Mouse (Mus musculus): ENCODE data around the gene Arhgap33. TPM values are rescaled to one million over a fixed set of nuclear protein-coding genes. Genes with fewer than 3 reads are reported as not detected.
A peak's percentile ranks its signal among the peaks of the same experiment; 100 is the strongest.

The Arhgap33 gene
- polyA plus RNA-seq (2015; fragmentation: Nextera tagmentation; extraction: Ambion mirVana), result 5.6 and 5.7 TPM in 2 replicates

- Histone ChIP-seq H3K27ac (ENCODE audit: low read length) (peak within 1 kb of the TSS; percentile 4; the same call in 1 of the 2 replicates), H3K36me3 (ENCODE audit: control insufficient read depth, insufficient read depth, low read length) (0 out of 2 replicates have a peak, but pooled peaks cover 4% of the 10 kb centered on the region), H3K4me1 (ENCODE audit: control insufficient read depth, insufficient read depth, low read length) (peaks cover 9% of the 10 kb centered on the region), H3K4me3 (replicated peaks; ENCODE audit: low read length) (peak within 1 kb of the TSS; percentile 78), H3K9me3 (replicated peaks; ENCODE audit: control insufficient read depth, low read length) (no peaks in the 10 kb centered on the region), H3K4me2 (ENCODE audit: low read depth, low read length) (peak within 1 kb of the TSS; percentile 73), H3K9ac (ENCODE audit: low read length) (peak within 1 kb of the TSS; percentile 80), H3K27me3 (ENCODE audit: control insufficient read depth, insufficient read depth, low read length) (no peaks in the 10 kb centered on the region)
- WGBS, result under 1% methylated on average over 74 of the region's 84 CpGs
- ATAC-seq (ENCODE audit: insufficient read depth, low FRiP score), result peak; percentile 95
Observed at GRCm38 (mm10) chr7:30534633-30535577, at the start of gene Arhgap33. Gene Arhgap33, minus strand, starts transcription at chr7:30535060.

GRCm38 (mm10) chr7:30584339-30584738 lies 49.5 kb upstream of the Arhgap33 start:
- no peak overlapping the region for H3K27ac ChIP-seq (ENCODE audit: low read length)
- no peaks in the 10 kb centered on the region for H3K9me3 ChIP-seq (replicated peaks; ENCODE audit: control insufficient read depth, low read length)
- 89% methylated on average over 10 of the region's 10 CpGs for WGBS
- ATAC-seq (ENCODE audit: insufficient read depth, low FRiP score), result no peak
- H3K9ac ChIP-seq (ENCODE audit: low read length), result no peak overlapping the region
- no peak overlapping the region for H3K4me2 ChIP-seq (ENCODE audit: low read depth, low read length)
- H3K36me3 ChIP-seq (ENCODE audit: control insufficient read depth, insufficient read depth, low read length), result peaks cover 53% of the 10 kb centered on the region
- H3K4me3 ChIP-seq (replicated peaks; ENCODE audit: low read length), result no peak overlapping the region
- no peaks in the 10 kb centered on the region for H3K27me3 ChIP-seq (ENCODE audit: control insufficient read depth, insufficient read depth, low read length)
- H3K4me1 ChIP-seq (ENCODE audit: control insufficient read depth, insufficient read depth, low read length), result peaks cover 11% of the 10 kb centered on the region

GRCm38 (mm10) chr7:30581547-30581946 lies 46.7 kb upstream of the Arhgap33 start:
- Histone ChIP-seq H3K4me3 (replicated peaks; ENCODE audit: low read length) (no peak overlapping the region), H3K4me2 (ENCODE audit: low read depth, low read length) (no peak overlapping the region), H3K9ac (ENCODE audit: low read length) (no peak overlapping the region), H3K9me3 (replicated peaks; ENCODE audit: control insufficient read depth, low read length) (no peaks in the 10 kb centered on the region), H3K36me3 (ENCODE audit: control insufficient read depth, insufficient read depth, low read length) (peaks cover 74% of the 10 kb centered on the region), H3K27me3 (ENCODE audit: control insufficient read depth, insufficient read depth, low read length) (no peaks in the 10 kb centered on the region), H3K27ac (ENCODE audit: low read length) (no peak overlapping the region), H3K4me1 (ENCODE audit: control insufficient read depth, insufficient read depth, low read length) (no peaks in the 10 kb centered on the region)
- ATAC-seq (ENCODE audit: insufficient read depth, low FRiP score), result no peak
- WGBS, result 95% methylated on average over 16 of the region's 16 CpGs

- no peak overlapping the region for H3K4me2 ChIP-seq (ENCODE audit: low read depth, low read length)
- H3K9me3 ChIP-seq (replicated peaks; ENCODE audit: control insufficient read depth, low read length), result no peaks in the 10 kb centered on the region
- ATAC-seq (ENCODE audit: insufficient read depth, low FRiP score), result peak; percentile 34; the same call in 1 of the 2 replicates
- no peak overlapping the region for H3K9ac ChIP-seq (ENCODE audit: low read length)
- H3K27ac ChIP-seq (ENCODE audit: low read length), result no peak overlapping the region
- WGBS, result 89% methylated on average over 8 of the region's 8 CpGs
- no peaks in the 10 kb centered on the region for H3K27me3 ChIP-seq (ENCODE audit: control insufficient read depth, insufficient read depth, low read length)
- peaks cover 75% of the 10 kb centered on the region for H3K36me3 ChIP-seq (ENCODE audit: control insufficient read depth, insufficient read depth, low read length)
- H3K4me1 ChIP-seq (ENCODE audit: control insufficient read depth, insufficient read depth, low read length), result no peaks in the 10 kb centered on the region
- H3K4me3 ChIP-seq (replicated peaks; ENCODE audit: low read length), result no peak overlapping the region
Observed at GRCm38 (mm10) chr7:30579950-30580349, 45.1 kb upstream of the Arhgap33 start.

GRCm38 (mm10) chr7:30572969-30573368 lies 38.1 kb upstream of the Arhgap33 start:
- no peak overlapping the region for H3K9ac ChIP-seq (ENCODE audit: low read length)
- 67% methylated on average over 2 of the region's 2 CpGs for WGBS
- H3K4me1 ChIP-seq (ENCODE audit: control insufficient read depth, insufficient read depth, low read length), result no peaks in the 10 kb centered on the region

GRCm38 (mm10) chr7:30572389-30572788 lies 37.5 kb upstream of the Arhgap33 start:
- Histone ChIP-seq H3K4me1 (ENCODE audit: control insufficient read depth, insufficient read depth, low read length) (no peaks in the 10 kb centered on the region), H3K4me2 (ENCODE audit: low read depth, low read length) (no peak overlapping the region), H3K9ac (ENCODE audit: low read length) (no peak overlapping the region), H3K27me3 (ENCODE audit: control insufficient read depth, insufficient read depth, low read length) (no peaks in the 10 kb centered on the region), H3K36me3 (ENCODE audit: control insufficient read depth, insufficient read depth, low read length) (peaks cover 56% of the 10 kb centered on the region), H3K9me3 (replicated peaks; ENCODE audit: control insufficient read depth, low read length) (no peaks in the 10 kb centered on the region), H3K27ac (ENCODE audit: low read length) (no peak overlapping the region), H3K4me3 (replicated peaks; ENCODE audit: low read length) (no peak overlapping the region)
- no peak for ATAC-seq (ENCODE audit: insufficient read depth, low FRiP score)
- WGBS, result 88% methylated on average over 5 of the region's 5 CpGs

More at GRCm38 (mm10) chr7:30572969-30573368, 38.1 kb upstream of the Arhgap33 start:
- Histone ChIP-seq H3K36me3 (ENCODE audit: control insufficient read depth, insufficient read depth, low read length) (peaks cover 61% of the 10 kb centered on the region), H3K27me3 (ENCODE audit: control insufficient read depth, insufficient read depth, low read length) (no peaks in the 10 kb centered on the region), H3K4me2 (ENCODE audit: low read depth, low read length) (no peak overlapping the region), H3K9me3 (replicated peaks; ENCODE audit: control insufficient read depth, low read length) (no peaks in the 10 kb centered on the region), H3K4me3 (replicated peaks; ENCODE audit: low read length) (no peak overlapping the region), H3K27ac (ENCODE audit: low read length) (no peak overlapping the region)
- no peak for ATAC-seq (ENCODE audit: insufficient read depth, low FRiP score)

- Histone ChIP-seq H3K36me3 (ENCODE audit: control insufficient read depth, insufficient read depth, low read length) (peaks cover 30% of the 10 kb centered on the region), H3K4me3 (replicated peaks; ENCODE audit: low read length) (no peak overlapping the region), H3K9ac (ENCODE audit: low read length) (no peak overlapping the region), H3K27me3 (ENCODE audit: control insufficient read depth, insufficient read depth, low read length) (no peaks in the 10 kb centered on the region), H3K9me3 (replicated peaks; ENCODE audit: control insufficient read depth, low read length) (no peaks in the 10 kb centered on the region), H3K27ac (ENCODE audit: low read length) (no peak overlapping the region), H3K4me2 (ENCODE audit: low read depth, low read length) (no peak overlapping the region), H3K4me1 (ENCODE audit: control insufficient read depth, insufficient read depth, low read length) (peaks cover 3% of the 10 kb centered on the region; the same call in 1 of the 2 replicates)
- ATAC-seq (ENCODE audit: insufficient read depth, low FRiP score), result no peak
- WGBS, result 84% methylated on average over 11 of the region's 11 CpGs
Observed at GRCm38 (mm10) chr7:30567555-30567954, 32.7 kb upstream of the Arhgap33 start.

- Histone ChIP-seq H3K9ac (ENCODE audit: low read length) (no peak overlapping the region), H3K4me2 (ENCODE audit: low read depth, low read length) (no peak overlapping the region), H3K27me3 (ENCODE audit: control insufficient read depth, insufficient read depth, low read length) (no peaks in the 10 kb centered on the region), H3K27ac (ENCODE audit: low read length) (no peak overlapping the region), H3K36me3 (ENCODE audit: control insufficient read depth, insufficient read depth, low read length) (peaks cover 30% of the 10 kb centered on the region), H3K4me1 (ENCODE audit: control insufficient read depth, insufficient read depth, low read length) (peaks cover 6% of the 10 kb centered on the region; the same call in 1 of the 2 replicates), H3K4me3 (replicated peaks; ENCODE audit: low read length) (no peak overlapping the region), H3K9me3 (replicated peaks; ENCODE audit: control insufficient read depth, low read length) (no peaks in the 10 kb centered on the region)
- WGBS, result 80% methylated on average over 9 of the region's 9 CpGs
- ATAC-seq (ENCODE audit: insufficient read depth, low FRiP score), result no peak
Observed at GRCm38 (mm10) chr7:30566033-30566432, 31.2 kb upstream of the Arhgap33 start.

GRCm38 (mm10) chr7:30564970-30565571 lies 30.2 kb upstream of the Arhgap33 start, which contains the start of gene Igflr1:
Gene Igflr1, plus strand, starts transcription at chr7:30565427.
- H3K27ac ChIP-seq (ENCODE audit: low read length), result no peak within 1 kb of the TSS
- no peak within 1 kb of the TSS for H3K4me3 ChIP-seq (replicated peaks; ENCODE audit: low read length)
- 92% methylated on average over 12 of the region's 12 CpGs for WGBS

More at GRCm38 (mm10) chr7:30564970-30565571, 30.2 kb upstream of the Arhgap33 start, which contains the start of gene Igflr1:
- Histone ChIP-seq H3K4me2 (ENCODE audit: low read depth, low read length) (no peak within 1 kb of the TSS), H3K9ac (ENCODE audit: low read length) (no peak within 1 kb of the TSS), H3K9me3 (replicated peaks; ENCODE audit: control insufficient read depth, low read length) (no peaks in the 10 kb centered on the region), H3K36me3 (ENCODE audit: control insufficient read depth, insufficient read depth, low read length) (peaks cover 27% of the 10 kb centered on the region), H3K4me1 (ENCODE audit: control insufficient read depth, insufficient read depth, low read length) (peaks cover 6% of the 10 kb centered on the region; the same call in 1 of the 2 replicates), H3K27me3 (ENCODE audit: control insufficient read depth, insufficient read depth, low read length) (no peaks in the 10 kb centered on the region)
- no peak for ATAC-seq (ENCODE audit: insufficient read depth, low FRiP score)

Measured in stomach, embryonic 16.5 days (tissue).